ENCODE assay signal across 8 mouse cellular contexts in genomic region chr14:17661100-17661521, GRCm38 (mm10). TPM values are rescaled to one million over a fixed set of nuclear protein-coding genes. Genes with fewer than 3 reads are reported as not detected.
A peak's percentile ranks its signal among the peaks of the same experiment; 100 is the strongest.
DNase-seq lines count a peak whose midpoint lies in the region; ATAC-seq and TF ChIP-seq lines count a peak whose summit lies in the region.

No protein-coding gene starts in this region.

- peaks cover 4% of the 10 kb centered on the region; the same call in 1 of the 2 replicates for H3K4me1 ChIP-seq in forebrain, embryonic 11.5 days (replicated peaks; ENCODE audit: control insufficient read depth, insufficient read depth, low read length)
- H3K4me1 ChIP-seq in kidney, postnatal 0 days (replicated peaks; ENCODE audit: insufficient read depth, low read length), result peaks cover 10% of the 10 kb centered on the region; the same call in 1 of the 2 replicates

- ATAC-seq in forebrain, embryonic 11.5 days (replicated peaks; ENCODE audit: low FRiP score), result peak; percentile 28
- 0 out of 2 replicates have a peak, but pooled peaks have one; percentile 0 for ATAC-seq in kidney, postnatal 0 days (replicated peaks; ENCODE audit: low FRiP score, low read depth)
- ATAC-seq in megakaryocyte progenitor cell, adult 5-6 weeks (replicated peaks; ENCODE audit: poor library complexity), result peak; percentile 7; the same call in 1 of the 2 replicates

- DNase-seq in layer of hippocampus, adult 2 months (ENCODE audit: low spot score in 2 of 2), result peak; percentile 39 to 45
- DNase-seq in layer of hippocampus, adult 9-10 months (ENCODE audit: low spot score), result no peak
- DNase-seq in T-cell, adult 2 months (ENCODE audit: low spot score), result peak; percentile 4
- no peak for DNase-seq in forebrain, embryonic 11.5 days (ENCODE audit: low spot score)
- peak; percentile 19 for DNase-seq in kidney, postnatal 0 days (ENCODE audit: low spot score)
- no peak for DNase-seq in ovary, adult 18-20 months (ENCODE audit: low spot score)
- DNase-seq in adrenal gland, postnatal 25 days, result no peak

- peak overlapping the region; percentile 82 for H3K4me2 ChIP-seq in forebrain, embryonic 11.5 days (ENCODE audit: low read depth, low read length, severe bottlenecking)
- peak overlapping the region; percentile 94 for H3K4me2 ChIP-seq in kidney, postnatal 0 days (ENCODE audit: low read length)

- H3K9me3 ChIP-seq in forebrain, embryonic 11.5 days (ENCODE audit: control insufficient read depth, low read length), result no peaks in the 10 kb centered on the region
- H3K9me3 ChIP-seq in kidney, postnatal 0 days (replicated peaks; ENCODE audit: low read length), result no peaks in the 10 kb centered on the region

- no peak; the same call in 1 of the 2 replicates for TF ChIP-seq CTCF in layer of hippocampus, adult 2 months (conservative IDR thresholded peaks at IDR 0.05)
- no peak for TF ChIP-seq CTCF in kidney, postnatal 0 days (IDR thresholded peaks at IDR 0.05; ENCODE audit: low read depth)

- 0% methylated on average over 16 of the region's 16 CpGs for WGBS in forebrain, embryonic 11.5 days
- WGBS in kidney, postnatal 0 days, result 1% methylated on average over 16 of the region's 16 CpGs

- H3K36me3 ChIP-seq in forebrain, embryonic 11.5 days (ENCODE audit: control insufficient read depth, insufficient read depth, low read length), result no peaks in the 10 kb centered on the region
- H3K36me3 ChIP-seq in kidney, postnatal 0 days (ENCODE audit: insufficient read depth, low read length), result no peaks in the 10 kb centered on the region

- peak overlapping the region; percentile 51 for H3K9ac ChIP-seq in forebrain, embryonic 11.5 days (ENCODE audit: low read length)
- H3K9ac ChIP-seq in kidney, postnatal 0 days (ENCODE audit: low read depth, low read length), result peak overlapping the region; percentile 59

- H3K4me3 ChIP-seq in layer of hippocampus, adult 2 months, result peak overlapping the region; percentile 95
- H3K4me3 ChIP-seq in forebrain, embryonic 11.5 days (ENCODE audit: low read depth, low read length), result peak overlapping the region; percentile 53
- peak overlapping the region; percentile 61 for H3K4me3 ChIP-seq in kidney, postnatal 0 days (replicated peaks; ENCODE audit: low read depth, low read length)

- peaks cover 18% of the 10 kb centered on the region for H3K27me3 ChIP-seq in forebrain, embryonic 11.5 days (ENCODE audit: control insufficient read depth, insufficient read depth, low read length)
- no peaks in the 10 kb centered on the region; the same call in 1 of the 2 replicates for H3K27me3 ChIP-seq in kidney, postnatal 0 days (ENCODE audit: insufficient read depth, low read length)

- peak overlapping the region; percentile 98 for H3K27ac ChIP-seq in layer of hippocampus, adult 2 months
- H3K27ac ChIP-seq in forebrain, embryonic 11.5 days (ENCODE audit: low read depth, low read length), result no peak overlapping the region
- H3K27ac ChIP-seq in kidney, postnatal 0 days, result no peak overlapping the region

RNA-seq across cellular contexts. Expression of gene Thrb, which starts 1.1 kb away (rescaled TPM):
- 10 to 100 TPM; 42.8 to 45.0 TPM for total RNA-seq in layer of hippocampus, adult 2 months (2021)
- 0.32 and 0.79 TPM in 2 replicates for polyA plus RNA-seq in forebrain, embryonic 11.5 days (2014; fragmentation: Nextera tagmentation; extraction: Ambion mirVana)
- 2.8 and 2.9 TPM in 2 replicates for polyA plus RNA-seq in kidney, postnatal 0 days (2015; fragmentation: Nextera tagmentation; extraction: Ambion mirVana)
- total RNA-seq in megakaryocyte progenitor cell, adult 5-6 weeks (2015), result 0.51 and 0.74 TPM in 2 replicates
- 0.62 and 1.1 TPM in 2 replicates for total RNA-seq in megakaryocyte progenitor cell, adult 5-6 weeks (2017)
- 77.2 and 125 TPM in 2 replicates for total RNA-seq in adrenal gland, postnatal 25 days (2021)

Comparison
In these comparisons a context has a peak if more than half of its experiments do, and no peak if none do; other contexts are left out.
1. DNase-seq: peak in layer of hippocampus, adult 2 months (2 of 2), T-cell, adult 2 months (single experiment) and kidney, postnatal 0 days (single experiment); none in layer of hippocampus, adult 9-10 months (single experiment), forebrain, embryonic 11.5 days (single experiment), ovary, adult 18-20 months (single experiment) and adrenal gland, postnatal 25 days (single experiment).
2. RNA of gene Thrb, which starts 1.1 kb away (total RNA-seq): 77.2 to 125 TPM in adrenal gland, postnatal 25 days and 42.8 to 45.0 TPM in layer of hippocampus, adult 2 months; 0.51 to 1.1 TPM in megakaryocyte progenitor cell, adult 5-6 weeks; every median in the first group is over 10 times any median in the second.
3. Peak in every context shown above with its lines, with median percentiles within 50 percentile points of each other: H3K4me3 ChIP-seq and ATAC-seq.